Mouse (Mus musculus): ENCODE data around the gene Inpp5b. TPM values are rescaled to one million over a fixed set of nuclear protein-coding genes. Genes with fewer than 3 reads are reported as not detected.

Gene Inpp5b
- polyA plus RNA-seq, 1 experiment from 2014 or later, result 22.6 TPM

- Histone ChIP-seq H3K9me3 (no peaks in the 10 kb centered on the region), H3K4me1 (peaks cover 16% of the 10 kb centered on the region), H3K27me3 (no peaks in the 10 kb centered on the region), H3K9ac (replicated peaks) (peak overlapping the region; percentile 69), H3K4me2 (replicated peaks) (peak overlapping the region; percentile 95), H3K36me3 (peaks cover 2% of the 10 kb centered on the region; the same call in 1 of the 2 replicates), H3K4me3 (peak overlapping the region; percentile 68), H3K27ac (replicated peaks) (no peak overlapping the region)
- WGBS, result 22% methylated on average over 15 of the region's 15 CpGs
- no peak for ATAC-seq (replicated peaks)
Observed at GRCm38 (mm10) chr4:124752281-124753199, 10.9 kb downstream of the Inpp5b start.

GRCm38 (mm10) chr4:124755526-124755925, 13.9 kb downstream of the Inpp5b start:
- no peak overlapping the region for H3K27ac ChIP-seq (replicated peaks)
- H3K4me1 ChIP-seq, result peaks cover 16% of the 10 kb centered on the region
- WGBS, result 83% methylated on average over 7 of the region's 7 CpGs
- H3K36me3 ChIP-seq, result no peaks in the 10 kb centered on the region
- no peak overlapping the region for H3K9ac ChIP-seq (replicated peaks)
- no peak overlapping the region for H3K4me2 ChIP-seq (replicated peaks)
- no peak for ATAC-seq (replicated peaks)
- no peak overlapping the region for H3K4me3 ChIP-seq
- H3K27me3 ChIP-seq, result no peaks in the 10 kb centered on the region
- no peaks in the 10 kb centered on the region for H3K9me3 ChIP-seq

- Histone ChIP-seq H3K9me3 (no peaks in the 10 kb centered on the region), H3K27ac (replicated peaks) (no peak overlapping the region), H3K4me2 (replicated peaks) (no peak overlapping the region), H3K9ac (replicated peaks) (no peak overlapping the region), H3K4me1 (no peaks in the 10 kb centered on the region), H3K27me3 (no peaks in the 10 kb centered on the region), H3K4me3 (no peak overlapping the region), H3K36me3 (no peaks in the 10 kb centered on the region)
- ATAC-seq (replicated peaks), result no peak
- WGBS, result 92% methylated on average over 7 of the region's 7 CpGs
Observed at GRCm38 (mm10) chr4:124759305-124759811, 17.7 kb downstream of the Inpp5b start.

GRCm38 (mm10) chr4:124761201-124761600, 19.6 kb downstream of the Inpp5b start:
- Histone ChIP-seq H3K4me3 (no peak overlapping the region), H3K9ac (replicated peaks) (no peak overlapping the region), H3K27me3 (no peaks in the 10 kb centered on the region), H3K9me3 (no peaks in the 10 kb centered on the region), H3K4me2 (replicated peaks) (no peak overlapping the region), H3K27ac (replicated peaks) (no peak overlapping the region), H3K4me1 (no peaks in the 10 kb centered on the region), H3K36me3 (no peaks in the 10 kb centered on the region)
- no peak for ATAC-seq (replicated peaks)
- 47% methylated on average over 1 of the region's 1 CpGs for WGBS

DNA sequence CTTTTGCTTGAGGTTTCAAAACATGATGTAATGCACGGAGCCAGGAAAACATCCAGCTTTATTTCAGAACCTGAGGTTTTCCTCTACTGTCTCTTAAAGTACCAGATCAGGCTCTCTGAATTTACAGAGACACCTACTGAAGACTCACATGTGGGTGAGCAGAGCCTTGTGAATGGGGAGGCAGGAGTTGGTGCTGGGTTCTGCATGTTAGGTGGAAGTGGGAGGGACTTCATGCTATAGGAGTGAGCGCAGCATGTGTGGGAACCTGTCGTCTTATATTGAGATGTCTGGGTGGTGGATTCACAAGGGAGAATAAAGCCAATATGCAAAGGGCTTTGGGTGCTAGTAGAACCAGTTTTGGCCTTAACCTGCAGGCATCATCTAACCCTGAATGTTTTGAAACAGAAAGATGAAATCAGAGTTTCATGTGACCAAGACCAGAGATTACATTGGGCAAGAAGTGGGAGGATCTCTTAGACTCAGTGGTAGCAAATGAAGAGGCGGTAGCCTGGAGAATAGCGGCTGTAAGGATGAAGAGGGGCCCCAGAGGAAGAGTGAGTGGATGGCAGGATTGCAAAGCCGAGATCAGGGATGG, 21.3 kb downstream of the Inpp5b start:
- no peak overlapping the region for H3K4me3 ChIP-seq
- no peaks in the 10 kb centered on the region for H3K36me3 ChIP-seq
- H3K9me3 ChIP-seq, result no peaks in the 10 kb centered on the region
- H3K4me1 ChIP-seq, result peaks cover 3% of the 10 kb centered on the region; the same call in 1 of the 2 replicates
- H3K27me3 ChIP-seq, result no peaks in the 10 kb centered on the region
- no peak overlapping the region for H3K9ac ChIP-seq (replicated peaks)
- no peak overlapping the region for H3K27ac ChIP-seq (replicated peaks)
- no peak for ATAC-seq (replicated peaks)
- H3K4me2 ChIP-seq (replicated peaks), result no peak overlapping the region
- whole genome bisulfite sequencing, result 89% methylated on average over 6 of the region's 6 CpGs

- Histone ChIP-seq H3K36me3 (no peaks in the 10 kb centered on the region), H3K9me3 (no peaks in the 10 kb centered on the region), H3K4me2 (replicated peaks) (no peak overlapping the region), H3K4me1 (peaks cover 3% of the 10 kb centered on the region; the same call in 1 of the 2 replicates), H3K9ac (replicated peaks) (no peak overlapping the region), H3K4me3 (no peak overlapping the region), H3K27ac (replicated peaks) (peak overlapping the region; percentile 24), H3K27me3 (no peaks in the 10 kb centered on the region)
- WGBS, result 78% methylated on average over 23 of the region's 23 CpGs
- ATAC-seq (replicated peaks), result no peak
Observed at GRCm38 (mm10) chr4:124765802-124766565, 24.3 kb downstream of the Inpp5b start.

- H3K27me3 ChIP-seq, result no peaks in the 10 kb centered on the region
- H3K9me3 ChIP-seq, result no peaks in the 10 kb centered on the region
- no peak overlapping the region for H3K27ac ChIP-seq (replicated peaks)
- no peak for ATAC-seq (replicated peaks)
- peaks cover 3% of the 10 kb centered on the region; the same call in 1 of the 2 replicates for H3K4me1 ChIP-seq
- no peak overlapping the region for H3K9ac ChIP-seq (replicated peaks)
- no peak overlapping the region for H3K4me2 ChIP-seq (replicated peaks)
- no peaks in the 10 kb centered on the region for H3K36me3 ChIP-seq
- WGBS, result 88% methylated on average over 2 of the region's 2 CpGs
- H3K4me3 ChIP-seq, result no peak overlapping the region
Observed at GRCm38 (mm10) chr4:124766566-124766940, 24.9 kb downstream of the Inpp5b start.

DNA sequence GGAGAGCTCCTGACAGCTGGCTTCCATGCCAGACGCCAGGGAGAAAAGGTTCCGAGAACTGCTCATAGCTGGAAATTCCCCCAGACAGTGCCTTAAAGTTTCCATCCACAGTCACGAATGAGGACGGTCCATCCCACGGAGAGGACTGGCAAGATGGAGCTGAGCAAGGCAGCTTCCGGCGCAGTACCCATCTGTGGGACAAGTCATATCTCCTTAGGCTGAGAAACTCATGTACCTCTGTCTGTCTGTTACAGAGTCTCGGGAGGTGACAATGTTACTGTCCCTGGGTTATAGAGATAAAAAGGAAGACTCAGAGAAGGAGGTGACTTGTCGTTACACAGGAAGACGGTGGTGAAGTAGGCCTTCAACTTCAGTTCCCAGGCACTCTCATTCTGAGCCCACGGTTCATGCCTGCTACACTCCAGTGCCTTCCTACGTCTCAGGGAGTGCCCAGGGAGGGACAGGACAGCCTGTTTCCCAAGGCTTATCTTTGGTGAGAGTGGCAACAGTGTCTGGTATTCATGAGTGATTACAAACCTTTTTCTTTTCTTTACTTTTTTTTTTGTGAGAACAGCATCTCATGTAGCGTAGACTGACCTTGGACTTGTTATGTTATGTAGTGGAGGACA, 27.4 kb downstream of the Inpp5b start:
- no peaks in the 10 kb centered on the region for H3K36me3 ChIP-seq
- no peak overlapping the region for H3K4me2 ChIP-seq (replicated peaks)
- no peak for ATAC-seq (replicated peaks)
- H3K27me3 ChIP-seq, result no peaks in the 10 kb centered on the region
- no peak overlapping the region for H3K27ac ChIP-seq (replicated peaks)
- H3K4me1 ChIP-seq, result peaks cover 3% of the 10 kb centered on the region; the same call in 1 of the 2 replicates
- H3K9me3 ChIP-seq, result no peaks in the 10 kb centered on the region
- H3K9ac ChIP-seq (replicated peaks), result no peak overlapping the region
- no peak overlapping the region for H3K4me3 ChIP-seq
- 88% methylated on average over 13 of the region's 13 CpGs for WGBS

- Histone ChIP-seq H3K4me2 (replicated peaks) (no peak overlapping the region), H3K4me3 (no peak overlapping the region), H3K4me1 (peaks cover 3% of the 10 kb centered on the region; the same call in 1 of the 2 replicates), H3K9me3 (no peaks in the 10 kb centered on the region), H3K9ac (replicated peaks) (no peak overlapping the region), H3K27ac (replicated peaks) (no peak overlapping the region), H3K27me3 (no peaks in the 10 kb centered on the region), H3K36me3 (no peaks in the 10 kb centered on the region)
- 74% methylated on average over 5 of the region's 5 CpGs for WGBS
- ATAC-seq (replicated peaks), result no peak
Observed at GRCm38 (mm10) chr4:124770624-124771023, 29.0 kb downstream of the Inpp5b start.

DNA sequence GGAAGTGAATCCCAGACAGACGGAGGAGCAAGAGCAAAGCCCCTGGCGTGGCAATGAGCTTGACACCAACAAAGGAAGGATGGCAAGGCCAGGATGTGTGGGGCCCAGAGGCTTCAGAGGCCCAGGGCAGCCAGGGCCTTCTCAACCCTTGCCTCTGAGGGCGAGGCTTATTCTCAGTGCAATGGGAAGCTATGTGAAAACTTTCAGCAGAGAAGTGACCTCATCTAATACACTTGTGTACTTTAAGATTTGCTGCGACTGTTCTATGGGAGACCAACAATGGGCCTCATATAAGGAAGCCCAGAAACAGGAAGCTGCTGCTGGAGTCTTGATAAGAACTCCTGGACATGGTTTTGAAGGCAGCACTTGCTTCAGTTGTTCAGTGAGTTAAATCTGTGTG, 30.5 kb downstream of the Inpp5b start:
- no peak overlapping the region for H3K4me3 ChIP-seq
- no peaks in the 10 kb centered on the region for H3K36me3 ChIP-seq
- H3K27me3 ChIP-seq, result no peaks in the 10 kb centered on the region
- no peak overlapping the region for H3K9ac ChIP-seq (replicated peaks)
- H3K27ac ChIP-seq (replicated peaks), result no peak overlapping the region
- 68% methylated on average over 4 of the region's 4 CpGs for WGBS
- H3K4me2 ChIP-seq (replicated peaks), result no peak overlapping the region
- no peak for ATAC-seq (replicated peaks)
- no peaks in the 10 kb centered on the region for H3K4me1 ChIP-seq
- H3K9me3 ChIP-seq, result no peaks in the 10 kb centered on the region

DNA sequence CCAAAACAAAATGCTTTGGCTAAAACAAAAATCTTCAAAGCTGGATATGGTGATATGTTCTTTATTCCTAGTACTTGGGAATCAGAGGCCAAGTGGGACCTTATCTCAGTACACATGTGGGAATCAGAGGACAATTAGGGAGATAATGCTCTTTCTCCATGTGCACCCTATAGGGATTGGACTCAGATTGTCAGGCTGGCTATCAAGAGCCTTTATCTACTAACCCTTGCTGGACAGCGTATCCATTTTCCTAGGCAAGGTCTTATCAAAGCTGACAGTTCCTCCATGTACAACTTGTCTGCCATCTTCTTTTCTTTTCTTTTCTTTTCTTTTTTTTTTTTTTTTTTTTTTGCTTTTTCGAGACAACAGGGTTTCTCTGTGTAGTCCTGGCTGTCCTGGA, 31.8 kb downstream of the Inpp5b start:
- Histone ChIP-seq H3K36me3 (no peaks in the 10 kb centered on the region), H3K9me3 (no peaks in the 10 kb centered on the region), H3K4me2 (replicated peaks) (no peak overlapping the region), H3K9ac (replicated peaks) (no peak overlapping the region), H3K4me1 (no peaks in the 10 kb centered on the region), H3K27me3 (no peaks in the 10 kb centered on the region), H3K4me3 (no peak overlapping the region), H3K27ac (replicated peaks) (no peak overlapping the region)
- no peak for ATAC-seq (replicated peaks)
- 80% methylated on average over 2 of the region's 2 CpGs for WGBS

Measured in forebrain, embryonic 15.5 days (tissue).